Comparison of ENCODE assay signal across 8 mouse cellular contexts in the genomic region with DNA sequence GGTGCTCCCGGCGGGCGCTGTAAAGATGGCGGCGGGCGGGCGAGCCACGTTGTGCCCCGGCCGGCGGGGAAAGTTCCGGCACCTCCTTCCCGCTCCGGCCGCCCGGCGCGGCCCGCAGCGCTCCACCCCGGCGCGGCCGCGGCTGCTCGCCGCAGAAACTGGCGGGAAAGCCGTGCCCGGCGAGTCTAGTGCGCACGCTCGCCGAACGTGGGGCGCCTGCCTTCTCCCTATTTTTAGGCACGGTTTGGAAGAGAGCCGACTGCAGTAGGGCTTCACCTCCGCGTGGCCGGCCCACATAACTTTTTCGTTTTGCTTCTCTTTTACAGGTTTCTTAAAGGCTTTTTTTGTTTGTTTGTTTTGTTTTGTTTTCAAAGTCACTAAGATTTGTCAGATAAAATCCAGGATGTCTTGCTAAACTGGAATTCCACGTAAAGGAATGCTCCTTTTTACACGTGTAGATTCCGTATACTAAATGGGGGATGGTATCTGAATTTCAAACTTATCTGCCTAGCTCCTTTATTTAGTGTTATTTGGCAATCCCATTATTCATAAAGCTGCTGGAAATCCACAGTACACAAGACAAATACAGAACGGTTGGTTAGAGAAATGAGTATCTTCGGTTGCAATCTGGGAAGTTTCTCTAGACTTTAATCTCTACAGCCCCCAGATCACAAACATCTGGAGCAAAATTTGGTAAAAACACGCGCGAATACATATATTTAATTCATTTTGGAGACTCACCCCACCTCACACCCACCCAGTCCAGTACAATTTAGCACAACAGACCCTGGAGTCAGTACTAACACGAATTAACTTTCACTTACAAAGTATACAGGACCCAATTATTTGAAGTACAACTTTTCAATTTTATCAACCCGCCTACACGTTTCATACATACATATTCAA.
DNase-seq lines count a peak whose midpoint lies in the region; ATAC-seq and TF ChIP-seq lines count a peak whose summit lies in the region.

No protein-coding gene starts in this region.

- peak; percentile 76 for ATAC-seq in embryonic facial prominence, embryonic 13.5 days (ENCODE audit: insufficient number of reproducible peaks, insufficient read depth, low FRiP score, low TSS enrichment, low read depth)
- peak; percentile 86 for ATAC-seq in kidney, embryonic 14.5 days (ENCODE audit: low FRiP score, low TSS enrichment)
- peak; percentile 85 for ATAC-seq in stomach, postnatal 0 days (ENCODE audit: low FRiP score, low TSS enrichment)

- peaks cover 28% of the 10 kb centered on the region for H3K4me1 ChIP-seq in embryonic facial prominence, embryonic 13.5 days
- peaks cover 20% of the 10 kb centered on the region for H3K4me1 ChIP-seq in kidney, embryonic 14.5 days (ENCODE audit: control insufficient read depth, insufficient read depth, low read length)
- H3K4me1 ChIP-seq in liver, adult 2 months (ENCODE audit: control insufficient read depth, insufficient read depth, low read length): peaks cover 4% of the 10 kb centered on the region; the same call in 1 of the 2 replicates
- no peaks in the 10 kb centered on the region for H3K4me1 ChIP-seq in stomach, postnatal 0 days (replicated peaks; ENCODE audit: control insufficient read depth, insufficient read depth)

- H3ac ChIP-seq in C2C12 (ENCODE audit: control insufficient read depth, insufficient read length, low read depth): peak overlapping the region; percentile 73
- peak overlapping the region; percentile 99 for H3ac ChIP-seq in myocyte (ENCODE audit: control insufficient read depth, insufficient read length)

- peak overlapping the region; percentile 100 for H3K9ac ChIP-seq in embryonic facial prominence, embryonic 13.5 days
- H3K9ac ChIP-seq in kidney, embryonic 14.5 days (ENCODE audit: low read depth, low read length): peak overlapping the region; percentile 99
- peak overlapping the region; percentile 99 for H3K9ac ChIP-seq in liver, adult 2 months (ENCODE audit: low read depth, low read length)
- peak overlapping the region; percentile 99 for H3K9ac ChIP-seq in stomach, postnatal 0 days (ENCODE audit: low read length)

- H3K27ac ChIP-seq in embryonic facial prominence, embryonic 13.5 days: peak overlapping the region; percentile 100
- H3K27ac ChIP-seq in kidney, embryonic 14.5 days (ENCODE audit: low read depth, low read length): peak overlapping the region; percentile 100
- H3K27ac ChIP-seq in liver, adult 2 months (replicated peaks; ENCODE audit: insufficient read depth, low read depth, low read length): peak overlapping the region; percentile 100
- peak overlapping the region; percentile 100 for H3K27ac ChIP-seq in stomach, postnatal 0 days (replicated peaks)

- H3K4me2 ChIP-seq in embryonic facial prominence, embryonic 13.5 days: peak overlapping the region; percentile 65
- H3K4me2 ChIP-seq in kidney, embryonic 14.5 days (replicated peaks; ENCODE audit: low read depth, low read length): peak overlapping the region; percentile 55
- peak overlapping the region; percentile 87 for H3K4me2 ChIP-seq in myocyte (ENCODE audit: low read depth)
- H3K4me2 ChIP-seq in stomach, postnatal 0 days (replicated peaks; ENCODE audit: low read depth): peak overlapping the region; percentile 56

- no peak for TF ChIP-seq CTCF in C2C12 (IDR thresholded peaks at IDR 0.05; ENCODE audit: control insufficient read depth, insufficient read depth, insufficient read length)
- no peak for TF ChIP-seq CTCF in liver, adult 2 months (IDR thresholded peaks at IDR 0.05; ENCODE audit: low read depth, low read length)
- no peak for TF ChIP-seq CTCF in stomach, postnatal 0 days (IDR thresholded peaks at IDR 0.05; ENCODE audit: low read depth)

- peaks cover 34% of the 10 kb centered on the region for H3K79me3 ChIP-seq in C2C12 (ENCODE audit: low read depth)

- H3K9me3 ChIP-seq in embryonic facial prominence, embryonic 13.5 days: no peaks in the 10 kb centered on the region
- H3K9me3 ChIP-seq in kidney, embryonic 14.5 days (ENCODE audit: control insufficient read depth, low read length): no peaks in the 10 kb centered on the region
- no peaks in the 10 kb centered on the region for H3K9me3 ChIP-seq in stomach, postnatal 0 days (ENCODE audit: control insufficient read depth, low read length)

- DNase-seq in adrenal gland, postnatal 4 days (ENCODE audit: low spot score in 2 of 2): peak; percentile 45 to 54
- DNase-seq in heart, adult 8-10 months (ENCODE audit: low spot score): peak; percentile 82
- peak; percentile 54 for DNase-seq in liver, adult 2 months (ENCODE audit: extremely low read depth, low read depth, low spot score)
- peak; percentile 82 for DNase-seq in stomach, postnatal 0 days (ENCODE audit: low spot score)

- no peak for TF ChIP-seq EP300 in stomach, postnatal 0 days (optimal IDR thresholded peaks at IDR 0.05)

- peak overlapping the region; percentile 91 for H3K4me3 ChIP-seq in C2C12 (ENCODE audit: insufficient read depth, poor library complexity, severe bottlenecking)
- H3K4me3 ChIP-seq in embryonic facial prominence, embryonic 13.5 days: peak overlapping the region; percentile 92
- peak overlapping the region; percentile 97 for H3K4me3 ChIP-seq in kidney, embryonic 14.5 days (ENCODE audit: low read length)
- H3K4me3 ChIP-seq in liver, adult 2 months (ENCODE audit: insufficient read depth, low read depth, low read length): peak overlapping the region; percentile 98
- peak overlapping the region; percentile 66 for H3K4me3 ChIP-seq in myocyte
- peak overlapping the region; percentile 99 for H3K4me3 ChIP-seq in stomach, postnatal 0 days (ENCODE audit: low read depth, low read length)

- TF ChIP-seq POLR2A in liver, adult 2 months (IDR thresholded peaks at IDR 0.05; ENCODE audit: extremely low read depth, insufficient read depth, low read length): 0 out of 2 replicates have a peak, but pooled peaks have one; percentile 42
- peak; percentile 19 for TF ChIP-seq POLR2A in myocyte (IDR thresholded peaks at IDR 0.05; ENCODE audit: insufficient read length, low read depth)

- H3K79me2 ChIP-seq in C2C12 (ENCODE audit: control insufficient read depth, insufficient read depth) (peaks cover 41% of the 10 kb centered on the region), myocyte (ENCODE audit: control insufficient read depth, insufficient read depth) (peaks cover 36% of the 10 kb centered on the region)
- 0 out of 2 replicates have a peak, but pooled peaks cover 3% of the 10 kb centered on the region for H3K79me2 ChIP-seq in liver, adult 2 months (ENCODE audit: control insufficient read depth, insufficient read depth, low read length)

- H3K36me3 ChIP-seq in C2C12 (ENCODE audit: control insufficient read depth, insufficient read depth) (peaks cover 24% of the 10 kb centered on the region), myocyte (ENCODE audit: control insufficient read depth, insufficient read depth) (peaks cover 3% of the 10 kb centered on the region)
- peaks cover 16% of the 10 kb centered on the region for H3K36me3 ChIP-seq in embryonic facial prominence, embryonic 13.5 days
- H3K36me3 ChIP-seq in kidney, embryonic 14.5 days (ENCODE audit: control insufficient read depth, insufficient read depth, low read length): peaks cover 12% of the 10 kb centered on the region
- peaks cover 2% of the 10 kb centered on the region; the same call in 1 of the 2 replicates for H3K36me3 ChIP-seq in liver, adult 2 months (ENCODE audit: control insufficient read depth, insufficient read depth, low read length)
- H3K36me3 ChIP-seq in stomach, postnatal 0 days (ENCODE audit: control insufficient read depth, insufficient read depth, low read length): no peaks in the 10 kb centered on the region

- H3K27me3 ChIP-seq in C2C12 (ENCODE audit: control insufficient read depth, insufficient read depth, insufficient read length) (no peaks in the 10 kb centered on the region), myocyte (ENCODE audit: control insufficient read depth, insufficient read depth, insufficient read length) (no peaks in the 10 kb centered on the region)
- no peaks in the 10 kb centered on the region for H3K27me3 ChIP-seq in embryonic facial prominence, embryonic 13.5 days
- no peaks in the 10 kb centered on the region for H3K27me3 ChIP-seq in kidney, embryonic 14.5 days (ENCODE audit: control insufficient read depth, insufficient read depth, low read length)
- no peaks in the 10 kb centered on the region for H3K27me3 ChIP-seq in liver, adult 2 months (ENCODE audit: control insufficient read depth, insufficient read depth, low read length)
- no peaks in the 10 kb centered on the region for H3K27me3 ChIP-seq in stomach, postnatal 0 days (ENCODE audit: control insufficient read depth, insufficient read depth, low read length)

- WGBS in embryonic facial prominence, embryonic 13.5 days: 6% methylated on average over 53 of the region's 54 CpGs
- WGBS in kidney, embryonic 14.5 days: 10% methylated on average over 50 of the region's 54 CpGs
- 7% methylated on average over 54 of the region's 54 CpGs for WGBS in liver, adult 2 months
- WGBS in stomach, postnatal 0 days: 6% methylated on average over 49 of the region's 54 CpGs

TF ChIP-seq in C2C12, 6 proteins besides CTCF, POLR2A, EP300 and RAD21:
- TF ChIP-seq MAX (IDR thresholded peaks at IDR 0.05) (peak; percentile 82), USF1 (IDR thresholded peaks at IDR 0.05; ENCODE audit: low read depth) (no peak)
TF ChIP-seq in C2C12: peak in this region for 1.

TF ChIP-seq in myocyte, 11 proteins besides CTCF, POLR2A, EP300 and RAD21:
- TF ChIP-seq E2F4 (IDR thresholded peaks at IDR 0.05; ENCODE audit: insufficient read depth) (peak; percentile 67), MYOD1 (IDR thresholded peaks at IDR 0.05; ENCODE audit: control insufficient read depth in 1 of 3, insufficient read length in 2 of 3, low read depth in 2 of 3) (no peak), POLR2AphosphoS2 (IDR thresholded peaks at IDR 0.05; ENCODE audit: insufficient read length, low read depth) (peak; percentile 50)

Comparison
In these comparisons a context has a peak if more than half of its experiments do, and no peak if none do; other contexts are left out.
1. Peak in every context shown above with its lines: DNase-seq, ATAC-seq, H3K4me3 ChIP-seq and H3K27ac ChIP-seq.